Mouse (Mus musculus) thymus, postnatal 4 days (tissue): Measurements from ENCODE around the gene Cbx1.
A peak's percentile ranks its signal among the peaks of the same experiment; 100 is the strongest.
"Not testable (repeated sequence)": the region's sequence is repeated elsewhere in the genome, so short reads cannot be mapped to it uniquely, and the experiment has no call there.

Source experiments
- DNase-seq: peaks from one replicate; pipeline ENCODE4 v3.0.0; 2021

The Cbx1 gene

DNA sequence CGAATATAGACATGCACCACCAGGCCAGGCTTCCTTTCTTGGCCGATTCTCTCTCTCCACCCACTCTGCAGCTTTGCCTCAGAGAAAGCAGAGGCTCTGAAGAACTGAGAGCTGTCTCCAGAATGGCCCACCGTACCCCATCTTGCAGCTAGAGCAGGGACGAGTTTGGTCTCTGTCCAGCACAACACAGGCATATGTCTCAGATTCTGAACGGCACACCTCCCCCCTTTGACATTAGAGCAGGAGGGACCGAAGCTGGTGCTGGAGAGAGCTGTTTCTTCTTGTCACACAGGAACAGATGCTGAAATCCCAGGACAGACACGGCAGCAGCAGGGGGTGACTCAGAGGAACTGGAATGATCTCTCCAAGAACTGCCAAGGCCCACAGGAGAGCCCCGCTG is 51.4 kb downstream of the Cbx1 start:
- DNase-seq = no peak

DNA sequence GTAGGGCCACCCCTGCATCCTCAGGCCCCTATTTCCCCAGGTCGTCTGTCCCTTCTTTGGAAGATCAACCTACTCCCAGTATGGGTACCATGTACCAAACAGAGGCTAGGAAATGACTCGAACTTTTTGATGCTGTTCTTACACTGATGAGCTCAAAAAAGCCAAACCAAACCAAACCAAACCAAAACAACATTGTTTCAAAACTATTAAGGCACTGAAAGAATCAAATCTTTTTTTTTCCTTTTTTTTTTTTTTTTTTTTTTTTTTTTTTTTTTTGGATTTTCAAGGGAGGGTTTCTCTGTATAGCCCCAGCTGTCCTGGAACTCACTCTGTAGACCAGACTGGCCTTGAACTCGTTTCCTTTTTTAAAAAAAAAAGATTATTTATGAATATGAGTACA is 54.7 kb downstream of the Cbx1 start:
- no peak for DNase-seq

DNA sequence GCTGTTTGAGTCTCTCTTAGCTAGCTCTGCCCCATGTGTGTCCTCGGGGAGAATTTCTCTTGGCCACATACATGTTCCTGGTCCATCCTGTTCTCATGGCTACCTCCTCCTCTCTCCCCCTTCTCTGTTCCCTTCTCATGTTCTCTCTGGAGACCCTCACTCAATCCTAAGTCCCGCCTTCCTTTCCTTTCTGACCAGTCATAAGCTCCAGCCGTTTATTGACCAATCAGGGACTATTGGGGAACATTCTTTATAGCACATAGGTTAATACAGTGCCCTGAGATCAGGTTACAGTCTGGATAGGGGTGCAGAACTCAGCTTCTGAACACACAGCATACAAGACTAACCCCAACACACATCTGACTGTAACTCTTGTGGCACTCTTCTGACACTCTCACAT is 58.3 kb downstream of the Cbx1 start:
- DNase-seq = no peak

DNA sequence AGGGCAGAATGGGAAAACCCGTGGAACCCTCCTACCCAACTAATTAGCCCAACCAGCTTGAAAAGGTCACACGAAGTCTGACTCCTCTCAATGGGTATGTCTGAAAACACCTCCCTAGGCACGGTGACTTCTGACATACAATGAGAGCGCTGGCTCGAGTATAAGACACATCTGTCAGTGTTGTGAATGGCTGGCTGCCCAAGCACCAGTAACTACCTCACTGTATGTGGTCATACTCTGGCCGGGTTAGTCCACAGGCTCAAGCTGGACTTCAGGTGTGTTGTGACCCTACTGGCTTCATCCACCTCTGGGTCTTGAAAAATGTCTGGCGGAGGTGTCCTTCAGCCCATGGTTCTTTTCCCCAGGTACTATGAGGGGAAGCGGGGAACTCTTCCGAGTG is 59.8 kb downstream of the Cbx1 start:
- DNase-seq = no peak

DNA sequence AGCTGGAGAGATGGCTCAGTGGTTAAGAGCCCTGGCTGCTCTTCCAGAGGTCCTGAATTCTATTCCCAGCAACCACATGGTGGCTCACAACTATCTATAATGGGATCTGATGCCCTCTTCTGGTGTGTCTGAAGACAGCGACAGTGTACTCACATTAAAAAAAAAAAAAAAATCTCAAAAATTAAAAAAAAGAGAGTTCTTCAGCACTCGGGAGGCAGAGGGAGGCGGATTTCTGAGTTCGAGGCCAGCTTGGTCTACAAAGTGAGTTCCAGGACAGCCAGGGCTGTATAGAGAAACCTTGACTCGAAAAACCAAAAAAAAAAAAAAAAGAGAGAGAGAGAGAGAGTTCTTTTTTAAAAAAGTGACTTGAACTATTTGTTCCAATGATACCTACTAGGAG is 60.2 kb downstream of the Cbx1 start:
- not testable (repeated sequence) for DNase-seq

DNA sequence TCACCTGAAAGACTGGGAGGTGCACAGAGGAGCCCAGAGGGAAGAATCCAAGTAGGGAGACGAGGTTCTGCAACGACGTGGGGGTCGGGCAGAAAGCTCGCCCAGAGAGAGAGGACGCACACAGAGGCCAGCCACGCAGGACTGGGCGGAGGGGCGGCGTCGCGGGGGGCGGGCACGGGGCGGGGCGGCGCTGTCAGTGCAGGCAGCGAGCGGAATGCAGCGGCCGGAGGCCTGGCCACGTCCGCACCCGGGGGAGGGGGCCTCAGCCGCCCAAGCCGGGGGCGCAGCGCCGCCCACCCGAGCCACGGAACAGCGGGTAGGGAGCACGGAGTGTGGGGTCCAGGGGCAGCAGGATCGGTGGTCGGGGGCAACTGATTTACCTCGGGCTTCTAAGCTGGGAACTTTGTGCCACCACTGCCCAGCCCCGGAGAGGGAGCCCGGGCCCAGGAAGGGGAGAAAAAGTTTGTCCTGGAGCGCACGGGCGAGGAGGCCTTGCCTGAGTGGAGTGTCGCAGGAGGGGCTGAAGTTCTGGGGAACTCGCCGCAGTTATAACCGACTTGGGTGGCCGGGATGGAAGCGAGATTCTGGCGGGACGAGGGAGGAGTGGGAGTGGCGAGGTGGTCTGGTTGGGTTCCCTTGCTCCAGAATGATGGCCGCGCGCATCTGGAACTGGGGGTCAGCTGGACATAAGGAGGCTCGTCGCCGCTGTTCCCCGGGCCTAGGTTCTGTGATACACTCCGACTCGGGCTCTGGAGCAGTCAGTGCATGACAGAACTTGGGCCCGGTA is 60.9 kb downstream of the Cbx1 start, which contains the start of gene Copz2:
Gene Copz2 (plus strand): TSS at position 190 of the 787 bp plus-strand sequence.
- peak; percentile 17 for DNase-seq

DNA sequence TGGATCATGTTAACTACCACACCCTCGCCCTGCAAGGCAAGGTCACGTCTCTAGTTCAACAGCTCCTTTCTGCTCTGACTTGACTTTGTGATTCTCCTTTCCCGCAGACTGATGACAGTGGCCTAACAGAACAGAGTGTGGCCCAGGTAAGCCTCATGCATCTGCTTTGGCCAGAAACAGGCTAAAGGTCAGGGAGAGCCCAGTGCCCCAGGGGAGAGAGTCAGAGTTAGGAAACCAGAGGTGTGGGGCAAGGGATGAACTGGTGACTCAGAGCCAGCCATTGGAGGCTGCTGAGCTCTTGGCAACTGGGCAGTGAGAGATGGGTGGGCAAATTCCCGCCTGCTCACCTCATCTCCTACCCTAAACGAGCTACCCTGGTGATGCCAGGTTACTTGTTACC is 68.5 kb downstream of the Cbx1 start:
- DNase-seq = no peak
